Mouse (Mus musculus): Measurements from ENCODE around the gene Aip.

Aip gene

DNA sequence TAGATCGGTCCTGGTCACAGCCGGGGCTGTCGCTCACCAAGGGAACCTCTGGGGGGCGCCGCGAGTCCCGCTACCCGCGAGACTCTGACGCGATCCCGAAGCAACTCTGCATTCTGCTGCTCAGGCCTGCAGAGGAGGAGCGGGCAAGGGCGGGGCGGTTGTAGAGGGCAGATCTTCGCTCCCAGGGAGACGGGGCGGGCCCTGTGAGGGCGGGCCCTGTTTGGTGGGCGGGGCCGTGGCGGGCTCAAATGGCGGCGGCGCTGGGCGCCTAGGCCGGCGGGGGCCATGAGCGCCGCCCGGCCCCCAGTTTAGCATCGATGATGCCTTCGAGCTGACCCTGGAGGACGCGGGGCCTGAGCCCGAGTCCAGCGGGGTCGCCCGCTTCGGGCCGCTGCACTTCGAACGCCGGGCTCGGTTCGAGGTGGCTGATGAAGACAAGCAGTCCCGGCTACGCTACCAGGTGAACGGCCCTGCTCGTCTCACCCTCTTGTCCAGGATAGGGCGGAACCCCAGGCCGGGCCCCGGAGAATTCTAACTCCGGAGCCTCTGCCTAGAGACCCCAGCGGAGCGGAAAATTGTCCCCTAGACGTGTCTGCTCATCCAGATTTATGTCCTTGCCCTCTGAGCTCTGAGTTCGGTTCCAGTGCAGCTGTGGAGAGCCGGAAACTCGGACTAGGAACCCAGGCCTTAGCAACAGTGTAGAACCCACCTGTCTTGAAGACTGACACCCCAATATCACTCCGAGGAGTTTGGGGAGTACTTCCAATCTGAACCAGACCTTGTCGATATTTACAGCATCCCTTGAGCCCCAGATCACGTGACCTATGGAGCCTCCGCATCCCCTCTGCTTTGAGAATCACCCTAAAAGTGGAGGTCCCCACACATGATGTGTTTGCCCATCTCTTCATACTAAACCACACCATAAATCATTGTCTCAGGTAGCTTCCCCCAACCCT, at the start of gene Aip:
Gene Aip (minus strand): TSS at position 118 of the 956 bp plus-strand sequence.
- DNase-seq (ENCODE audit: low read depth), result peak; percentile 98

DNA sequence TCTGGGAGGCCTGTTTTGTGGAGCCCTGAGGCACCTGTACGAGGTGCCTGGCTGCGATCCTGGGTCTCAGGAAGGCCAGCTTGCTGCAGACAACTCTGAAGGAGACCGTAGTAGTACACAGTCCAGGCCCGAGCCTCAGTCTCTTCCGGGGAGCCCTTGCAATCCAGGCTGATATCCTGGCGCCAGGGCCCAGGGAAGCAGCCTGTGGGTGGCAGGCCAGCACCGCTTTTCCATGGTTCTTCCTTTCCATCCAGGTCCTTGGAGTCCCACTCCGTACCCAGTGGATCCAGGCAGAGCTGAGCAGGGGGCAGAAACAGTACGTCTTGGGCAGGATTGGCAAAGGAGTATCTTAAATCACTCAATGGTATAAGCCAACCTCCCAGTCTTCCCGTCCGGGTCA, 47.3 kb upstream of the Aip start:
- DNase-seq (ENCODE audit: low read depth), result no peak

GRCm38 (mm10) chr19:4171393-4172290, 46.0 kb upstream of the Aip start:
- DNase-seq (ENCODE audit: low read depth), result peak; percentile 32

DNA sequence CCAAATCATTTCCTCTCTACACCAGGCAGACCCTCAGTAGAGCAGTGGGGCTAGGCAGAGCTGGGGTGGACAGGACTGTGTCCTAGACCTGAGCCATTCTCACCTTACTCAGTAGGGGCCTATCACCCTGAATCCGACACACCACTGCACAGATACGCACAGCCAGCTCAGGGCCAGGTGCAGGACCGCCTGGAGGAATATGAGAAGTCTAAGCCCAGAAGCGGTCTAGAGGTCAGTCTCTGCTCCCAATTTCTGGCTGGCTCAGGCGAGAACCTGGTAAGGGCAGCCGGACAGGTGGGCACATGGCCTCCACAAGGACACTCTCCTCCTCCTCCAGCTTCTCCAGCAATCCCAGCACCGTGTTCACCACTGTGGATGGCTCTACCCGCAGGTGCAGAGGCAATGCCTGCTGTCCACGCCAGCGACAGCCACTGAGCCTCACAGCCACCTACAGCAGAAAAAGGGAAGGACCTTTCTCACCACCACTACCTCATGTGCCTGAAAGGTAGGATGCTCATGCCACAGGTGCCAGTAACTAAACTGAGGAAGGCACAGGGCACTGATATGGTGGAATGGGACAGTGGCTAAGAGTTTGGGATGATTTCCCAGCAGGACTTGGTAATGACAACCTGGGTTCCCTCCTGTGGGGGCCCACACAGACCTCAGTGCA, 45.2 kb upstream of the Aip start:
- DNase-seq (ENCODE audit: low read depth), result no peak

GRCm38 (mm10) chr19:4169810-4170209, 44.2 kb upstream of the Aip start:
- no peak for DNase-seq (ENCODE audit: low read depth)

GRCm38 (mm10) chr19:4169378-4169784, 43.7 kb upstream of the Aip start:
- DNase-seq (ENCODE audit: low read depth), result peak; percentile 98

DNA sequence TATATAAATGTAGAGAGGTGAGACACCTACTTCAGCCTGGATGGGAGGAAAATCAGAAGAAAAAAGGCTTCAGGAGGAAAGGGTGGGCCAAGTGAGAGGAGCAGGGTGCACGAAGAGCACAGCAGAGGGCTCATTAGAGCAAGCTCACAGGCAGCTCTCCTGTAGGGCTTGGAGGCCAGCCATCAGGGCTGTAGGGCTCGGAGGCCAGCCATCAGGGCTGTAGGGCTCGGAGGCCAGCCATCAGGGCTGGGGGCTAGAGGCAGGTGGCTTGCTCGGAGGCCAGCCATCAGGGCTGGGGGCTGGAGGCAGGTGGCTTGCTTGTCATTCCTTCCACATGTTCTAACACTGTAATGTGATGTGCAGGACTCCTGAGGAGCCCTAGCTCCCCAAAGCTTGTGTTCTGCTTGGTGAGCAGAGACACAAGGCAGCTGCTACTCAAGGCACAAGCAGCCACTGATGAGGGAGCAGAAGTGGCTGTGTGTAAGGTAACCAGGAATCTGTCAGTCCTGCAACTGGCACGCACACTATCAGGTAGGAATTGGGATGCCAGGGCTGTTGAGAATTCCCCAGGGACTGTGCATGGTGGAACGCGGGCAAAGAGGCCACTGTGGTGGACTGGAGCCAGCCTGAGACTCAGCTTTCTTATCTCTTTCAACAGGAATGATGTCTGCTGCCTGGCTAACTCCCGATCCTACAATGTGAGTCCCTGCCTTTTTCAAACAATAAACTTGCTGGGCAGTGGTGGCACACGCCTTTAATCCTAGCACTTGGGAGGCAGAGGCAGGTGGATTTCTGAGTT, 41.2 kb upstream of the Aip start:
- DNase-seq (ENCODE audit: low read depth), result no peak

DNA sequence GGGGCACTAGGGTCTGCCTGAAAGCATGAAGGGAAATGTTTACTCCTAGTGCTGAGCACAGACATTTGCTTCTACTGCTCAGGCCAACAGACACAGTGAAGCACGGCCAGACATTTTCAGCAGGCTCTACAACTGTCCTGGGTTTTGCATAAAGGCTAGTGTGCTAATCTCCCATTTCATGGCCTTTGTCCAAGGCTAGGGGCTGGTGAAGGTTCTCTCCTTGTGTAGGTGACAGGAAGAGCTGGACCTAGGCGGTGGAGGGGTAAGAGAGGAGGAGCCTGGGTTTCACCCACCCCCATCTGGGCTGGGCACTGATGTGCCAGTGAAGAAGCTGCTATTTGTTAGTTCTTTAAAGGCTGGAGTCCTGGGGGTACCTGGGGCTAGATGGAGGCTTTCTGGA, 39.1 kb upstream of the Aip start:
- no peak for DNase-seq (ENCODE audit: low read depth)

- no peak for DNase-seq (ENCODE audit: low read depth)
These were observed 38.4 kb upstream of the Aip start for GRCm38 (mm10) chr19:4164100-4164499.

DNA sequence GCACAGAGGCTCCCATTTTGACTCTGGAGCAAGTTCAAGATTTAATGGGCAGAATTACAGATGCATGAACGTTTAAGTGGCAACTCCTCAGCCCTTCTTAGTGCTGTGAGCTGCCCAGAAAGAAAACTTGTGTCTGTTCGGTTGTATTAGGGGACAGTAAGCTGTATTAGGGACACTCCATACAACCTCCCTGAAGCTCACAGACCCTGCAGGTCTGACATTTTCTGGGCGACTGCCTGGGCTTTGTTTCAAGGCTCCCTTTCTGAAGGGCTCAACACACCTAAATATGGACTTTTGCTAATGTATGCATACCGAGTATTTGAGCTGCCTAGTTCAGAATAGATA, 37.9 kb upstream of the Aip start:
- no peak for DNase-seq (ENCODE audit: low read depth)

- peak; percentile 98 for DNase-seq (ENCODE audit: low read depth)
These were observed 37.2 kb upstream of the Aip start, which contains the start of gene Rps6kb2 for GRCm38 (mm10) chr19:4162646-4163542. Rps6kb2 (minus strand) TSS chr19:4163354.

DNA sequence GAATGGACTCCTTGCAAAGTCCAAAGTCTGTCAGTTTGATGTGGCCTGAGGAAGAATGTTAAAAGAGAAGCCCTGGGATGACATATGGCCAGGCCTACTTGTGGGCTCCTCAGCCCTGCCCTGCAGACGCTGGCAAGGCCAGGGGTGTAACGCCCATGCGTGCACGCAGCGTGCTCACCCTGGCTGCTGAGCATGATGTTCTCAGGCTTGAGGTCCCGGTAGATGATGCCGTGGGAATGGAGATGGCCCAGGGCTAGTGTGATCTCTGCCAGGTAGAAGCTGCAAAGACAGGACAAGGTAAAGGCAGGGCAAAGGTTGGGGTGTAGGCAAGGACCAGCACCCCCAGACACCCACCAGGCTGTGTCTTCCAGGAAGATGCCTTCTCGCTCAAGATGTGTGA, 33.4 kb upstream of the Aip start:
- DNase-seq (ENCODE audit: low read depth), result no peak

DNA sequence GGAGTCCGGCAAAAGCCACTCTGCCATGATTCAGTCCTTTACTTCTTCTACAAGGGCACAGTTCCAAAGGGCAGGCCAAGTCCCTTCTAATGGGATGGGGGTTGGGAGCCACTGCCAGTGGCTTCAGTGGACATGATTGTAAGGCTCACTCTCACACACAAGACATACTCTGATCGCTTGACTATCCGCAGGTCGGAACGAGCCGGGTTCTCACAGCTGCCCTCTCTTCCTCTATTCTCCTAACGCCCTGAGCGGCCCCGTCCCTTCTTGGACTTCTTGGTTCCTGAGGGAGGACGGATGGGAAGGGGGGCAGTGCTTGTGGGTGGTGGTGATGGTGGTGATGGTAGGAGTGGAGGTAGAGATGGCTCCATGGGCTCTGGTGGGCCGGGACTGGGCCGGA, 31.1 kb upstream of the Aip start:
- no peak for DNase-seq (ENCODE audit: low read depth)

DNA sequence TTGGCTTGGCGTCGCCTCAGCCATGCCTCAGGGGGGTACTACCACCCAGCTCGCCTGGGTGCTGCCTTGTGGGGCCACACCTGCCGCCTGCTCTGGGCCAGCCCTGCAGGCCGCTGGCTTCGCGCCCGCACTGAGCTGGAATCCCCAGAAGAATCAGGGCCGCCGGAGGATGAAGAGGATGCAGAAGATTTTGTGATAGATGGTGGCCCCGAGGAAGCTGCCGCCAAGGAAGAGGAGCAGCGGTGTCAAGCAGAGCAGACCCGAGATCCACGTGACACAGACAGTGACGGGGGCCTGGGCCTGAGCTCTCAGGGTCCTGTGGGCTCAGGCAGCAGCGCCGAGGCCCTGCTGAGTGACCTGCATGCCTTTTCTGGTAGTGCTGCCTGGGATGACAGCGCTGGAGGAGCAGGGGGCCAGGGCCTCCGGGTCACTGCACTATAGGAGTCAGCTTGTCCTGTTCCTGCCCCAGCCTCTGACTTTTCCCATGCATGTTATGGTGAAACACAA, 30.5 kb upstream of the Aip start:
- no peak for DNase-seq (ENCODE audit: low read depth)

GRCm38 (mm10) chr19:4155223-4156072, 29.8 kb upstream of the Aip start:
- DNase-seq (ENCODE audit: low read depth), result no peak

- no peak for DNase-seq (ENCODE audit: low read depth)
These were observed 29.0 kb upstream of the Aip start for GRCm38 (mm10) chr19:4154437-4155222.

DNA sequence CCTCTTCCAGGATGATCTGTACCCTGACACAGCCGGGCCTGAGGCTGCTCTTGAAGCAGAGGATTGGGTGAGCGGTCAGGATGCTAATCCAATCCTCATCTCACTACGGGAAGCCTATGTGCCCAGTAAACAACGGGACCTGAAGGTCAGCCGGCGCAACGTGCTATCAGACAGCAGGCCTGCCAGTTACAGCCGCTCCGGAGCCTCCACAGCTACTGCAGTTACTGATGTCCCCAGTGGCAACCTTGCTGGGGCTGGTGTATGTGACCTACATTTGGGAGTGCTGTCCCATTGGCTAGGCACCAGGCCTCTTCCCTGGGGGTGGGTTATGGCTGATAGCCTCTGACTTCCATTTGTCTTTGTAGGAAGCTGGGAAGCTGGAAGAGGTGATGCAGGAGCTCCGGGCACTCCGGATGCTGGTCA, 27.6 kb upstream of the Aip start, which contains the start of gene Ptprcap:
Gene Ptprcap (plus strand): TSS at position 373 of the 423 bp plus-strand sequence.
- no peak for DNase-seq (ENCODE audit: low read depth)
